Mouse (Mus musculus): Measurements from ENCODE around the gene I830077J02Rik. TPM values are rescaled to one million over a fixed set of nuclear protein-coding genes. Genes with fewer than 3 reads are reported as not detected.

Gene I830077J02Rik
- total and polyA plus RNA-seq, 3 experiments, result 0.72 to 2.3 (median 0.97) TPM

- H3K9ac ChIP-seq (ENCODE audit: low read depth, low read length), result no peak overlapping the region
- H3K27me3 ChIP-seq (ENCODE audit: control insufficient read depth, insufficient read depth, low read length), result no peaks in the 10 kb centered on the region
- intact Hi-C loops (cut with DNase I), result no loop called here
- no peak for DNase-seq
- peaks cover 24% of the 10 kb centered on the region for H3K4me1 ChIP-seq (ENCODE audit: control insufficient read depth, insufficient read depth, low read length)
- WGBS, result 73% methylated on average over 3 of the region's 3 CpGs
- H3K36me3 ChIP-seq (ENCODE audit: control insufficient read depth, insufficient read depth, low read length), result peaks cover 9% of the 10 kb centered on the region; the same call in 1 of the 2 replicates
- H3K27ac ChIP-seq, result no peak overlapping the region
- H3K4me3 ChIP-seq, result no peak overlapping the region
- TF ChIP-seq POLR2A (IDR thresholded peaks at IDR 0.05; ENCODE audit: insufficient read depth, low read depth, low read length) (no peak), EP300 (IDR thresholded peaks at IDR 0.05; ENCODE audit: insufficient read depth, low read depth, low read length) (no peak), CTCF (IDR thresholded peaks at IDR 0.05) (no peak)
- no peaks in the 10 kb centered on the region for H3K79me2 ChIP-seq (replicated peaks; ENCODE audit: control insufficient read depth, insufficient read depth, low read length)
These were observed 43.5 kb downstream of the I830077J02Rik start for GRCm38 (mm10) chr3:105888961-105889360.

GRCm38 (mm10) chr3:105883111-105883510, 49.4 kb downstream of the I830077J02Rik start:
- no peak for DNase-seq
- H3K27ac ChIP-seq, result no peak overlapping the region
- H3K79me2 ChIP-seq (replicated peaks; ENCODE audit: control insufficient read depth, insufficient read depth, low read length), result no peaks in the 10 kb centered on the region
- no peak overlapping the region for H3K4me3 ChIP-seq
- no peaks in the 10 kb centered on the region for H3K27me3 ChIP-seq (ENCODE audit: control insufficient read depth, insufficient read depth, low read length)
- H3K36me3 ChIP-seq (ENCODE audit: control insufficient read depth, insufficient read depth, low read length), result no peaks in the 10 kb centered on the region
- WGBS, result 97% methylated on average over 2 of the region's 2 CpGs
- intact Hi-C loops (cut with DNase I), result no loop called here
- no peak overlapping the region for H3K9ac ChIP-seq (ENCODE audit: low read depth, low read length)
- peaks cover 3% of the 10 kb centered on the region for H3K4me1 ChIP-seq (ENCODE audit: control insufficient read depth, insufficient read depth, low read length)
- no peak for TF ChIP-seq EP300 (IDR thresholded peaks at IDR 0.05; ENCODE audit: insufficient read depth, low read depth, low read length)
- TF ChIP-seq POLR2A (IDR thresholded peaks at IDR 0.05; ENCODE audit: insufficient read depth, low read depth, low read length), result no peak
- no peak for TF ChIP-seq CTCF (IDR thresholded peaks at IDR 0.05)

- no peak for DNase-seq
- WGBS, result 90% methylated on average over 7 of the region's 7 CpGs
- Histone ChIP-seq H3K9ac (ENCODE audit: low read depth, low read length) (no peak overlapping the region), H3K27me3 (ENCODE audit: control insufficient read depth, insufficient read depth, low read length) (no peaks in the 10 kb centered on the region), H3K27ac (no peak overlapping the region), H3K36me3 (ENCODE audit: control insufficient read depth, insufficient read depth, low read length) (no peaks in the 10 kb centered on the region; the same call in 1 of the 2 replicates), H3K4me3 (no peak overlapping the region), H3K4me1 (ENCODE audit: control insufficient read depth, insufficient read depth, low read length) (peaks cover 6% of the 10 kb centered on the region), H3K79me2 (replicated peaks; ENCODE audit: control insufficient read depth, insufficient read depth, low read length) (no peaks in the 10 kb centered on the region)
- intact Hi-C loops (cut with DNase I), result no loop called here
- TF ChIP-seq CTCF (IDR thresholded peaks at IDR 0.05) (no peak), EP300 (IDR thresholded peaks at IDR 0.05; ENCODE audit: insufficient read depth, low read depth, low read length) (no peak), POLR2A (IDR thresholded peaks at IDR 0.05; ENCODE audit: insufficient read depth, low read depth, low read length) (no peak)
These were observed 50.4 kb downstream of the I830077J02Rik start for GRCm38 (mm10) chr3:105882105-105882504.

GRCm38 (mm10) chr3:105880419-105880818, 52.0 kb downstream of the I830077J02Rik start:
- DNase-seq, result no peak
- H3K27ac ChIP-seq, result peak overlapping the region; percentile 31; the same call in 1 of the 2 replicates
- no peaks in the 10 kb centered on the region for H3K79me2 ChIP-seq (replicated peaks; ENCODE audit: control insufficient read depth, insufficient read depth, low read length)
- TF ChIP-seq EP300 (IDR thresholded peaks at IDR 0.05; ENCODE audit: insufficient read depth, low read depth, low read length), result no peak
- no peak for TF ChIP-seq CTCF (IDR thresholded peaks at IDR 0.05)
- no peak for TF ChIP-seq POLR2A (IDR thresholded peaks at IDR 0.05; ENCODE audit: insufficient read depth, low read depth, low read length)
- no peaks in the 10 kb centered on the region for H3K27me3 ChIP-seq (ENCODE audit: control insufficient read depth, insufficient read depth, low read length)
- no peaks in the 10 kb centered on the region; the same call in 1 of the 2 replicates for H3K36me3 ChIP-seq (ENCODE audit: control insufficient read depth, insufficient read depth, low read length)
- H3K4me1 ChIP-seq (ENCODE audit: control insufficient read depth, insufficient read depth, low read length), result peaks cover 13% of the 10 kb centered on the region
- 30% methylated on average over 3 of the region's 3 CpGs for WGBS
- H3K4me3 ChIP-seq, result no peak overlapping the region
- H3K9ac ChIP-seq (ENCODE audit: low read depth, low read length), result no peak overlapping the region
- intact Hi-C loops (cut with DNase I), result no loop called here

- TF ChIP-seq EP300 (IDR thresholded peaks at IDR 0.05; ENCODE audit: insufficient read depth, low read depth, low read length) (no peak), POLR2A (IDR thresholded peaks at IDR 0.05; ENCODE audit: insufficient read depth, low read depth, low read length) (no peak), CTCF (IDR thresholded peaks at IDR 0.05) (no peak)
- WGBS, result 87% methylated on average over 8 of the region's 8 CpGs
These were observed 53.7 kb downstream of the I830077J02Rik start for GRCm38 (mm10) chr3:105878751-105879150.

GRCm38 (mm10) chr3:105877919-105878318, 54.5 kb downstream of the I830077J02Rik start:
- H3K79me2 ChIP-seq (replicated peaks; ENCODE audit: control insufficient read depth, insufficient read depth, low read length), result no peaks in the 10 kb centered on the region
- no peak overlapping the region for H3K4me3 ChIP-seq
- no peak for DNase-seq
- intact Hi-C loops (cut with DNase I), result loop anchor here (2.0 to 5.0 kb wide), 2 partner anchors 15 to 51 kb away; no protein-coding TSS in a partner anchor
- no peak overlapping the region for H3K9ac ChIP-seq (ENCODE audit: low read depth, low read length)
- H3K4me1 ChIP-seq (ENCODE audit: control insufficient read depth, insufficient read depth, low read length), result peaks cover 17% of the 10 kb centered on the region
- 41% methylated on average over 2 of the region's 2 CpGs for WGBS
- peak overlapping the region; percentile 70 for H3K27ac ChIP-seq
- no peaks in the 10 kb centered on the region for H3K27me3 ChIP-seq (ENCODE audit: control insufficient read depth, insufficient read depth, low read length)
- H3K36me3 ChIP-seq (ENCODE audit: control insufficient read depth, insufficient read depth, low read length), result no peaks in the 10 kb centered on the region; the same call in 1 of the 2 replicates
- 0 out of 2 replicates have a peak, but pooled peaks have one; percentile 10 for TF ChIP-seq EP300 (IDR thresholded peaks at IDR 0.05; ENCODE audit: insufficient read depth, low read depth, low read length)
- TF ChIP-seq CTCF (IDR thresholded peaks at IDR 0.05), result no peak

More at GRCm38 (mm10) chr3:105878751-105879150, 53.7 kb downstream of the I830077J02Rik start:
- Histone ChIP-seq H3K27ac (no peak overlapping the region; the same call in 1 of the 2 replicates), H3K27me3 (ENCODE audit: control insufficient read depth, insufficient read depth, low read length) (no peaks in the 10 kb centered on the region), H3K4me1 (ENCODE audit: control insufficient read depth, insufficient read depth, low read length) (peaks cover 17% of the 10 kb centered on the region), H3K4me3 (no peak overlapping the region), H3K36me3 (ENCODE audit: control insufficient read depth, insufficient read depth, low read length) (no peaks in the 10 kb centered on the region; the same call in 1 of the 2 replicates), H3K9ac (ENCODE audit: low read depth, low read length) (no peak overlapping the region), H3K79me2 (replicated peaks; ENCODE audit: control insufficient read depth, insufficient read depth, low read length) (no peaks in the 10 kb centered on the region)
- DNase-seq, result no peak
- intact Hi-C loops (cut with DNase I), result loop anchor here (2.0 to 5.0 kb wide), 2 partner anchors 14 to 51 kb away; no protein-coding TSS in a partner anchor
